Mouse (Mus musculus): ENCODE measurements at regions not wholly inside any gene's neighbourhood (a gene's known extent, or its start where the extent isn't known, plus 50 kb on each side); places are given as distances from the start of the nearest gene placed in this dataset.

DNA sequence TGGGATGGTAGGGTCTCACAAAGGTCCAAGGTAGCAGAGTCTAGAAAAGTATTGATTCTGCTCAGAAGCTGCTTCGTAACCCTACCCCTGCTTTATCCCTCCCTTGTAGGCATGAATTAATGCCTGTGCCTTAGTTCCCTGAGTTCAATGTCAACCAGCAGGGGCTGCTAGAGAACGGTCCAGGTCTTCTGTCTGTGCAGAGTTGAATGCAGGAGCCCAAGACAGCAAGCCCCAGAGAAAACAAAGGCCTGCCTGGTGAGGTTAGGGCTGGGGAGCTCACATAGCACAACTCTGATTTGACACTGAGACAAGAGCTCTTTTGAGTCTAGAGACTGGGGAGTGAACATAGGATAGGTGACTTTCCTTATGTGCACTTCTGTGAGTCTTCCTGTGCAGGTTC lies 56.6 kb downstream of the Olig3 start:
- in situ Hi-C loops (cut with MboI, MseI) = loop anchor here (5.0 kb wide), 1 partner anchor 59 kb away; no protein-coding TSS in a partner anchor

- in situ Hi-C loops (cut with MboI, MseI) = loop anchor here (5.0 kb wide), 1 partner anchor 58 kb away; no protein-coding TSS in a partner anchor
These were observed 57.6 kb downstream of the Olig3 start for GRCm38 (mm10) chr10:19413935-19414334.

DNA sequence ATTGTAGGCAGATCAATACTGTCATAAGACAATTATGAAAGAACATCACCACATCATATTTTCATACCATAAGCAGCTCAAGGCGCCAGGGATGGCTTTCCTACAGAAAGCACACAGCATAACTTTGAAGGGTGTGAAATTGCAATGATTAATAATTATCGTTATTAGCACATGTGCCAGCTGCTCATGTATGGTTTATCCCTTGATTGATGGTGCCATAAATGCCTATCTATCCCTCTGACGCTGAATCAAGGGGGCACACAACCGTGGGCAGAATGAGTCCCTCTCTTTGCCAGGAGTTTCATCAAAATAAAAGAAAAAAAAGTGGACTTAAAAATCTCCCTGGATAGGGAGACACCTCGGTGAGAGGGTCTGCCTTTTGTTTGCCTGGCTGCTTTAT lies 58.5 kb downstream of the Olig3 start:
- in situ Hi-C loops (cut with MboI, MseI) = loop anchor here (5.0 kb wide), 1 partner anchor 57 kb away; no protein-coding TSS in a partner anchor

GRCm38 (mm10) chr10:19424030-19424429 lies 67.7 kb downstream of the Olig3 start:
- in situ Hi-C loops (cut with MboI, MseI) = no loop called here

GRCm38 (mm10) chr10:19424961-19425360 lies 68.6 kb downstream of the Olig3 start:
- in situ Hi-C loops (cut with MboI, MseI) = no loop called here

GRCm38 (mm10) chr10:19426835-19427234 lies 70.5 kb downstream of the Olig3 start:
- in situ Hi-C loops (cut with MboI, MseI) = no loop called here

DNA sequence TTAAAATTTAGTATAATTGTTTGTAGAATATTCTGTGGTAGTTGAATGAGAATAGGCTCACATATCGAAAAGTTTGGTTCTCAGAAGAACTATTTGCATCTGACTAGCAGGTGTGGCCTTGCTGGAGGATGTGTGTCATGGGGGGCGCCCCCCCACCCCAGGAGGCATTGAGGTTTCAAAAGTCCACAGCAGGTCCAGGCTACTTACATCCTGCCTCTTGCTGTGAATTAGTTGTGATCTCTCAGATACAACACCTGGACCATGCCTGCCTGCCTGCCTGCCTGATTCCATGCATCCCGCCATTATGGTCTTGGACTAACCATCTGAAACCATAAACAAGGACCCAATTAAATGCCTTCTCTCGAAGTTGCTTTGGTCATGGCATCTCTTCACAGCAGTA lies 76.2 kb downstream of the Olig3 start:
- in situ Hi-C loops (cut with MboI, MseI) = loop anchor here (5.0 kb wide), 1 partner anchor 40 kb away; no protein-coding TSS in a partner anchor

GRCm38 (mm10) chr10:19434661-19435060 lies 78.3 kb downstream of the Olig3 start:
- in situ Hi-C loops (cut with MboI, MseI) = loop anchor here (5.0 kb wide), 1 partner anchor 42 kb away; no protein-coding TSS in a partner anchor

- in situ Hi-C loops (cut with MboI, MseI) = no loop called here
These were observed 85.5 kb downstream of the Olig3 start for GRCm38 (mm10) chr10:19441807-19442206.

- in situ Hi-C loops (cut with MboI, MseI) = no loop called here
These were observed 87.2 kb downstream of the Olig3 start for GRCm38 (mm10) chr10:19443516-19443915.

- in situ Hi-C loops (cut with MboI, MseI) = no loop called here
These were observed 92.7 kb downstream of the Olig3 start for GRCm38 (mm10) chr10:19448838-19449559.

DNA sequence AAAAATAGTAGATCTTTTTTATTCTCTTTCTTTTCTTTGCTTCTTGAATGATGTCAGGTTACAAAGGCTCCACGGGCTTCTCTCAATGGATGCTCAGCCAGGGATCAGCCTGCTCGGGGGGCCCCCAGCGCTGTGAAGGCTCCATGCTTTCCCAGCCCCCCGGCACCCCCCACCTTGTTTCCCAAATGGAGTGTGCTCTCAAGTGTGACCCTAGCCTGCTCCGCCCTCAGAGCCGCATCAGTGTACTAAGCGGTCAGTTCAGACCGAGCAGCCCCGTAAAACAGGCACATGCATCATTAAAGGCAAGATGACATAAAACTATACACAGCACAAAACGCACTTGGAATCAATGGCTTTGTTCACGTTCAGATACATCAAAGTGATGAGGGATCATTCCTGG lies 102.7 kb downstream of the Olig3 start:
- in situ Hi-C loops (cut with MboI, MseI) = no loop called here

DNA sequence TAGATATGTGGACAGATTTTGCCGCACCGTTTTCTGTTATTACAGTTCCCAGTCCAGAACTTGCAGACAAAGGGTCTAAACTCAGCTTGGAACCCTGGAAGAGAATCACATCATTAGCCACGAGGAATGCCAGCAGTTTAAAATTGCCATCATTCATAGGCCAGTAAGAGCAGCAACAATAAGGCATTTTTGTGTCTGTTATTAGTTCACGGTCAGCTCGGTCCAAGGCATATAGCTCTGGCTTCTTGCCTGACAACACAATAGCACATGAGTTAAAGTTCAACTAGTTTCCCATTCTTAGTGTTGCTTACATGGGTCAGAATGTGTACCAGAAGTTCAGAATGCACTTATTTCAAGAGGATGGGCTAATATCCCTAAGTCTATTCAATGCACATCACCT lies 103.4 kb downstream of the Olig3 start:
- in situ Hi-C loops (cut with MboI, MseI) = loop anchor here (10.0 kb wide), 1 partner anchor 635 kb away; no protein-coding TSS in a partner anchor

GRCm38 (mm10) chr10:19460164-19460563 lies 103.8 kb downstream of the Olig3 start:
- in situ Hi-C loops (cut with MboI, MseI) = loop anchor here (10.0 kb wide), 1 partner anchor 635 kb away; no protein-coding TSS in a partner anchor

DNA sequence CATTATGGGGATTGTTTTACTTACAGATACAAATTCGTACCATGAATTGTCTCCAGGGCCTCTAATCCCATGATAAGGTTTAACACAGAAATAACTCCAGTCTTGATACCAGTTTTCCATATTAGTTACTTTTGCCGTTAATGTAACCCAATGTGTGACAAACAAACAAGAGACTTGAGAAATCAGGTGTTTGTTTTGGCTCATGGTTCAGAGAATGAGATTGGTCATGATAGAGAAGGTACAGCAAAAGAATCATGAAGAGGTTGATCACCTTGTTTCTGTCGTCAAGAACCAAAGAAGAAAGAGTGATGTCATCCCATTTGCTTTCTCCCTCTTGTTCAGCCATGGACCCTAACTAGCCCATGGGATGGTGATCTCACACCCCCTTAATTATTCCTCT lies 107.5 kb downstream of the Olig3 start:
- in situ Hi-C loops (cut with MboI, MseI) = loop anchor here (10.0 kb wide), 1 partner anchor 631 kb away; no protein-coding TSS in a partner anchor

- in situ Hi-C loops (cut with MboI, MseI) = loop anchor here (10.0 kb wide), 1 partner anchor 630 kb away; no protein-coding TSS in a partner anchor
These were observed 108.2 kb downstream of the Olig3 start for GRCm38 (mm10) chr10:19464504-19464903.

DNA sequence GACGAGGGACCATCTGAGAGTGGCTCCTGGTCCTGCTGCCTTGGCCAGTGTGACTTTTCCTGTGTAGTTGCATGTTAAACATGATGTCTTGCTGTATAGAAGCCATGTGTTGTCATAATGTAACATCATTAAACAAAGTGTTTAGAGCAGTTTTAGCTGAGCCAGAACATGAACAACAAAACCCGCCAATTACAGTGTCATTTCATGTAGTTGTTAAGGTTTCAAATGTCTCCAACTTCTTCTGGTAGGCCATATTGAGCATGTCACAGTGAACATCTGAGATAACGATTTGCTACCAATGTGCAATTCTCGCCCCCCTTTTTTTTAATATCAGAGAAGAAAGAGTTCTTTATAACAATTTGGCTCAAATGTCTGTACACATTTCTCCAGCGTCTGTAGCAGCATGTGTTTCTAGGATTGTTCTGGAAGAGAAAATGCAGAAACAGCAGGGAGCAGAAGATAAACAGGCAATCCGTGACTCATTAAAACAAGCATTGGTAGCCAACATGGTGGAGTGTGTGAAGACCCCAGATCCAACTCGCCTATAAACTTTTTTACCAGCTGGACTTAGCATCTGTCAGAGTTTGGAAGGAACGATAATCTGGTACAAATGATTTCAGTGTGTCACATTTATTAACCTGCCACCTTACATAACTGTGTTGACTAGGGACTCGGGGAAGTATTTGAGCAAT lies 115.2 kb downstream of the Olig3 start:
- in situ Hi-C loops (cut with MboI, MseI) = loop anchor here (5.0 kb wide), 1 partner anchor 59 kb away; no protein-coding TSS in a partner anchor

DNA sequence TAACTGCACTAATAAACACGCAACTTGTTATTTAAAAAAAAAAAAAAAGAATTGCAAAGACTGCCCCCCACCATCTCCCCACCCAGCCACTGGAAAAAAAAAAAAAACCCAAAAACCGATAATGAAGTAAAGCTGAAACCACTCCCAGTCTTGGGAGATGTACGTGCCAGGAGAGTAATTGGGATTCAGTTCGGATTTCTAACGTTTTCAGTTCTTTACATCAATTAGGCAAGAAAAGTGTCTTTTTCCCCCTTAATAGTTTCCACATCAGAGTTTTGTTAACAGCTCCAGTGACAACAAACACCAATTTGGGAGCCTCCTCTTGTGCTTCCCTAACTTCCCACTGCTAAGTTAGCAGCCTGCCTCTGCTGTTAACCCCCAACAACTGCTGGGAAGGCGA lies 115.7 kb downstream of the Olig3 start:
- in situ Hi-C loops (cut with MboI, MseI) = loop anchor here (5.0 kb wide), 1 partner anchor 60 kb away; no protein-coding TSS in a partner anchor

- in situ Hi-C loops (cut with MboI, MseI) = loop anchor here (5.0 kb wide), 1 partner anchor 61 kb away; no protein-coding TSS in a partner anchor
These were observed 116.7 kb downstream of the Olig3 start for GRCm38 (mm10) chr10:19472949-19473535.

DNA sequence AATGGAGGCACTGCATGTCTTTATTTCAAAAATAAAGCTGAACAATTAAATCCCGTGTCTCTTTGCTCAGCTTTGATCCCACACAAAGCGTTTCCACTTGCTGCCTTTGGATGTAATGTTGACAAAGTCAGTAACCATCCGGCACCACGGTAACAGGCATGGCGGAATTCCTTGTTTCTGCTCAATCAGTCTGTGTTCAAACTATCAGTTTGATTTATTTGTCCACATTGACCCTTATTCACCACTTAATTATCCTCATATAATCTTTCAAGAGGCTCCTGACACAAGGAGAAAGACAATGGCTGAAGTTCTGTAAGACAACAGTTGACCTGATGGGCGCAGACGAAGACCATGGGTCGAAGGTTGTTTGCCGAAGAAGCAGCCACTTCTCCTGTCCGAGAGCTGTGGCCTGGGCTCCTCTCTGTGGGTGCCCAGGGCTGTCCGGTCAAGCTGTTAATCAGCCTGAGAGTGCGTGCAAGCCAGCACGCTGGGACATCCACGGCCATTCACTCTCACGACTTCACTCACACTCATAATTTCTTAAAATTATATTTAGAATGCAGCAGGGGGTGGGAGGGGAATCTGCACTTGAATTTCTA lies 106.1 kb upstream of the Ifngr1 start:
- in situ Hi-C loops (cut with MboI, MseI) = no loop called here

- in situ Hi-C loops (cut with MboI, MseI) = loop anchor here (10.0 kb wide), 2 partner anchors 204 to 576 kb away; no protein-coding TSS in a partner anchor
These were observed 101.2 kb upstream of the Ifngr1 start for GRCm38 (mm10) chr10:19490500-19490899.

Measured in T-helper 1 cell (primary cell).